Mouse (Mus musculus): ENCODE data around the gene Rab32.

DNA sequence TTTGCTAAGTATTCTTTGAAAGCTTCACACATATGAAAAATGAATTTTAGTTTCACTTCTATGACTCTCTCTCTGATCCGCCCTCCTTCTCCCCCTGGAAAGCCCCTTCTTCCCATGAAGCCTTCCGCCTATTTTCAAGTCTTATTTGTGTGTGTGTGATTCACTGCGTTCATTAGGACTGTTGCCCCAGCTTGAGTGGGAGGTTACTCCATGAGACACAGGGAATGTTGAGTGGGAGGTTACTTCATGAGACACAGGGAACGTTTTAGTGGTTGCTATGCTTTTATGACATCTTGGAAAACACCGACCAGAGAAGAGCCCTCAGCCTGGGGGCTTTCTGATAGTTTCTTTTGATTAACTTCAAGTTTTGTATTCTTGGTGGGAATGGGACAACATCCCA lies 11.4 kb downstream of the Rab32 start:
- TF ChIP-seq CTCF (IDR thresholded peaks at IDR 0.05; ENCODE audit: borderline replicate concordance, insufficient read depth, low read length), result no peak
- no peak for TF ChIP-seq POLR2A (IDR thresholded peaks at IDR 0.05; ENCODE audit: low read depth, low read length)
